Mouse (Mus musculus): ENCODE results near the gene Copg1. TPM values are rescaled to one million over a fixed set of nuclear protein-coding genes. Genes with fewer than 3 reads are reported as not detected.

The Copg1 gene
- polyA plus RNA-seq, 1 experiment from 2014 or later, result 177 TPM

GRCm38 (mm10) chr6:87893931-87894330 lies 6.3 kb downstream of the Copg1 start:
- Histone ChIP-seq H3K36me3 (ENCODE audit: insufficient read depth) (peaks cover 97% of the 10 kb centered on the region), H3K4me1 (ENCODE audit: insufficient read depth) (peaks cover under 1% of the 10 kb centered on the region; the same call in 1 of the 2 replicates), H3K4me2 (no peak overlapping the region), H3K9me3 (ENCODE audit: low read depth, low read length) (no peaks in the 10 kb centered on the region), H3K4me3 (ENCODE audit: low read depth, low read length) (no peak overlapping the region), H3K9ac (no peak overlapping the region), H3K27me3 (ENCODE audit: insufficient read depth, low read length) (no peaks in the 10 kb centered on the region), H3K27ac (ENCODE audit: low read depth) (no peak overlapping the region)
- WGBS, result 92% methylated on average over 7 of the region's 7 CpGs
- ATAC-seq (ENCODE audit: insufficient read depth), result no peak
- no peak for TF ChIP-seq CTCF (IDR thresholded peaks at IDR 0.05; ENCODE audit: low read depth)
- no peak for DNase-seq

- no peak overlapping the region for H3K27ac ChIP-seq (ENCODE audit: low read depth)
- H3K4me1 ChIP-seq (ENCODE audit: insufficient read depth), result no peaks in the 10 kb centered on the region
- H3K36me3 ChIP-seq (ENCODE audit: insufficient read depth), result peaks cover 97% of the 10 kb centered on the region
- H3K27me3 ChIP-seq (ENCODE audit: insufficient read depth, low read length), result no peaks in the 10 kb centered on the region
- no peak overlapping the region for H3K4me2 ChIP-seq
- H3K4me3 ChIP-seq (ENCODE audit: low read depth, low read length), result no peak overlapping the region
- no peak overlapping the region for H3K9ac ChIP-seq
- WGBS, result 93% methylated on average over 10 of the region's 10 CpGs
- H3K9me3 ChIP-seq (ENCODE audit: low read depth, low read length), result no peaks in the 10 kb centered on the region
- ATAC-seq (ENCODE audit: insufficient read depth) (no peak), DNase-seq (no peak)
- TF ChIP-seq CTCF (IDR thresholded peaks at IDR 0.05; ENCODE audit: low read depth), result no peak
Measured at GRCm38 (mm10) chr6:87898028-87898427, 10.4 kb downstream of the Copg1 start.

GRCm38 (mm10) chr6:87906632-87907031 lies 19.0 kb downstream of the Copg1 start:
- H3K4me2 ChIP-seq, result no peak overlapping the region
- no peak overlapping the region for H3K27ac ChIP-seq (ENCODE audit: low read depth)
- no peaks in the 10 kb centered on the region for H3K9me3 ChIP-seq (ENCODE audit: low read depth, low read length)
- no peak overlapping the region for H3K4me3 ChIP-seq (ENCODE audit: low read depth, low read length)
- no peaks in the 10 kb centered on the region for H3K27me3 ChIP-seq (ENCODE audit: insufficient read depth, low read length)
- peaks cover 97% of the 10 kb centered on the region for H3K36me3 ChIP-seq (ENCODE audit: insufficient read depth)
- peak; percentile 40 for DNase-seq
- no peak overlapping the region for H3K9ac ChIP-seq
- 72% methylated on average over 5 of the region's 5 CpGs for WGBS
- ATAC-seq (ENCODE audit: insufficient read depth), result no peak
- H3K4me1 ChIP-seq (ENCODE audit: insufficient read depth), result no peaks in the 10 kb centered on the region
- TF ChIP-seq CTCF (IDR thresholded peaks at IDR 0.05; ENCODE audit: low read depth), result peak; percentile 65

- Histone ChIP-seq H3K4me2 (no peak overlapping the region), H3K36me3 (ENCODE audit: insufficient read depth) (peaks cover 89% of the 10 kb centered on the region), H3K9ac (no peak overlapping the region), H3K27me3 (ENCODE audit: insufficient read depth, low read length) (no peaks in the 10 kb centered on the region), H3K9me3 (ENCODE audit: low read depth, low read length) (no peaks in the 10 kb centered on the region), H3K4me3 (ENCODE audit: low read depth, low read length) (no peak overlapping the region), H3K4me1 (ENCODE audit: insufficient read depth) (no peaks in the 10 kb centered on the region), H3K27ac (ENCODE audit: low read depth) (no peak overlapping the region)
- WGBS, result 87% methylated on average over 6 of the region's 6 CpGs
- ATAC-seq (ENCODE audit: insufficient read depth) (no peak), DNase-seq (no peak)
- no peak for TF ChIP-seq CTCF (IDR thresholded peaks at IDR 0.05; ENCODE audit: low read depth)
Measured at GRCm38 (mm10) chr6:87909181-87909580, 21.6 kb downstream of the Copg1 start.

- DNase-seq, result no peak
- H3K9ac ChIP-seq, result no peak overlapping the region
- TF ChIP-seq CTCF (IDR thresholded peaks at IDR 0.05; ENCODE audit: low read depth), result no peak
- no peaks in the 10 kb centered on the region for H3K9me3 ChIP-seq (ENCODE audit: low read depth, low read length)
- 82% methylated on average over 6 of the region's 6 CpGs for WGBS
- no peak overlapping the region for H3K4me2 ChIP-seq
- H3K36me3 ChIP-seq (ENCODE audit: insufficient read depth), result peaks cover 74% of the 10 kb centered on the region
- H3K27ac ChIP-seq (ENCODE audit: low read depth), result no peak overlapping the region
- H3K4me3 ChIP-seq (ENCODE audit: low read depth, low read length), result no peak overlapping the region
- no peaks in the 10 kb centered on the region for H3K27me3 ChIP-seq (ENCODE audit: insufficient read depth, low read length)
- no peak for ATAC-seq (ENCODE audit: insufficient read depth)
- H3K4me1 ChIP-seq (ENCODE audit: insufficient read depth), result 0 out of 2 replicates have a peak, but pooled peaks cover 4% of the 10 kb centered on the region
Measured at GRCm38 (mm10) chr6:87911559-87911958, 23.9 kb downstream of the Copg1 start.

- Histone ChIP-seq H3K36me3 (ENCODE audit: insufficient read depth) (peaks cover 73% of the 10 kb centered on the region), H3K4me1 (ENCODE audit: insufficient read depth) (0 out of 2 replicates have a peak, but pooled peaks cover 4% of the 10 kb centered on the region), H3K9me3 (ENCODE audit: low read depth, low read length) (no peaks in the 10 kb centered on the region), H3K4me3 (ENCODE audit: low read depth, low read length) (peak within 1 kb of the TSS; percentile 85), H3K27me3 (ENCODE audit: insufficient read depth, low read length) (no peaks in the 10 kb centered on the region), H3K4me2 (peak within 1 kb of the TSS; percentile 93), H3K27ac (ENCODE audit: low read depth) (peak within 1 kb of the TSS; percentile 92), H3K9ac (peak within 1 kb of the TSS; percentile 89)
- peak; percentile 92 for ATAC-seq (ENCODE audit: insufficient read depth)
- TF ChIP-seq CTCF (IDR thresholded peaks at IDR 0.05; ENCODE audit: low read depth), result no peak
- DNase-seq, result peak; percentile 86
- 1% methylated on average over 62 of the region's 62 CpGs for WGBS
Measured at GRCm38 (mm10) chr6:87913661-87914325, 26.2 kb downstream of the Copg1 start, which contains the start of gene Hmces. Gene Hmces (plus strand): TSS chr6:87913935.

GRCm38 (mm10) chr6:87914326-87915102 lies 26.9 kb downstream of the Copg1 start:
- Histone ChIP-seq H3K27me3 (ENCODE audit: insufficient read depth, low read length) (no peaks in the 10 kb centered on the region), H3K4me2 (peak overlapping the region; percentile 93), H3K9ac (peak overlapping the region; percentile 89), H3K27ac (ENCODE audit: low read depth) (peak overlapping the region; percentile 92), H3K4me3 (ENCODE audit: low read depth, low read length) (peak overlapping the region; percentile 85), H3K36me3 (ENCODE audit: insufficient read depth) (peaks cover 73% of the 10 kb centered on the region), H3K4me1 (ENCODE audit: insufficient read depth) (0 out of 2 replicates have a peak, but pooled peaks cover 4% of the 10 kb centered on the region), H3K9me3 (ENCODE audit: low read depth, low read length) (no peaks in the 10 kb centered on the region)
- ATAC-seq (ENCODE audit: insufficient read depth) (peak; percentile 68), DNase-seq (peak; percentile 65)
- WGBS, result 3% methylated on average over 35 of the region's 35 CpGs
- TF ChIP-seq CTCF (IDR thresholded peaks at IDR 0.05; ENCODE audit: low read depth), result no peak

Data from lung, embryonic 14.5 days (tissue).